Mouse (Mus musculus): Measurements from ENCODE around the gene Gm13275.
"Not testable (repeated sequence)": the region's sequence is repeated elsewhere in the genome, so short reads cannot be mapped to it uniquely, and the experiment has no call there.

Gm13275 gene

DNA sequence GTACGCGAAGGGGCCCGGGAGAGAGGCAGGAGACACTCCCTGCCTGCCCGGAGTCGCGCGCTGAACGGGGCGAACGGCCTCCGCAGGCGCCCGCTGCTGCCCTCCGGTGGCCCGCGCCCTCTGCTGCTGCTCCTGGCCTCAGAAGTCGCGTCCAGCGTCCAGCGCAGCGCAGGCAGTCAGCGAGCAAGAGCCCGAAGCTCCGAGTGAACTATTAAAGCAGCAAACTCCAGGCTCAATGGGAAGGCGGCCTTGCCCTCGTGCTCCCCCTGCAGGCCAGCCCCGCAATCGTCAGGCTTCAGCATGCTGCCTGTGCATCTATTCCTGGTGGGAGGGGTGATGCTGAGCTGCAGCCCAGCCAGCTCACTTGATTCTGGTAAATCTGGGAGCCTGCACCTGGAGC lies 2.8 kb downstream of the Gm13275 start, which contains the start of gene Gm13279:
TSS of gene Gm13279 (plus strand) at position 301 of the 400 bp plus-strand sequence.
- not testable (repeated sequence) for DNase-seq (ENCODE audit: low spot score)

DNA sequence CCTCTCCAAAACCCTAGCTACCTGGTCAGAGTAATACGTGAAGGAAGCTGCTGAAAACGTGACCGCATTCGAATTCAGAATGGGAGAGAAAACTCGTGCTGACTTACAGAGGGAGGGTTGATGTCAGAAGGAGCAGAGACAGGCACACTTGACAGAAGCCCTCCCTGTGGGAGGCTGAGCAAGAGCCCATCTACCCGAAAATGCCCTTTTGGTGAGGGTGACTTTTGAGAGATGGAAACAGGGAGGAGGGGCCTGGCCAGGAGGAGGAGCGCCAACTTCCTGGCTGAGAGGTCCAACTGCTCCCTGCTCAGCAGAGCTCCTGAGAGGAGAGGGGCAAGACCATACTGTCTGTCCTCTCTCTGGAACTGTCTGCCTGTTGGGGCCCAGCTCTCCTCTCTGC lies 5.1 kb downstream of the Gm13275 start, which contains the start of gene Gm13285:
TSS of gene Gm13285 (plus strand) at position 301 of the 400 bp plus-strand sequence.
- not testable (repeated sequence) for DNase-seq (ENCODE audit: low spot score)

DNA sequence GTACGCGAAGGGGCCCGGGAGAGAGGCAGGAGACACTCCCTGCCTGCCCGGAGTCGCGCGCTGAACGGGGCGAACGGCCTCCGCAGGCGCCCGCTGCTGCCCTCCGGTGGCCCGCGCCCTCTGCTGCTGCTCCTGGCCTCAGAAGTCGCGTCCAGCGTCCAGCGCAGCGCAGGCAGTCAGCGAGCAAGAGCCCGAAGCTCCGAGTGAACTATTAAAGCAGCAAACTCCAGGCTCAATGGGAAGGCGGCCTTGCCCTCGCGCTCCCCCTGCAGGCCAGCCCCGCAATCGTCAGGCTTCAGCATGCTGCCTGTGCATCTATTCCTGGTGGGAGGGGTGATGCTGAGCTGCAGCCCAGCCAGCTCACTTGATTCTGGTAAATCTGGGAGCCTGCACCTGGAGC lies 8.7 kb downstream of the Gm13275 start, which contains the start of gene Gm13287:
TSS of gene Gm13287 (plus strand) at position 301 of the 400 bp plus-strand sequence.
- not testable (repeated sequence) for DNase-seq (ENCODE audit: low spot score)

DNA sequence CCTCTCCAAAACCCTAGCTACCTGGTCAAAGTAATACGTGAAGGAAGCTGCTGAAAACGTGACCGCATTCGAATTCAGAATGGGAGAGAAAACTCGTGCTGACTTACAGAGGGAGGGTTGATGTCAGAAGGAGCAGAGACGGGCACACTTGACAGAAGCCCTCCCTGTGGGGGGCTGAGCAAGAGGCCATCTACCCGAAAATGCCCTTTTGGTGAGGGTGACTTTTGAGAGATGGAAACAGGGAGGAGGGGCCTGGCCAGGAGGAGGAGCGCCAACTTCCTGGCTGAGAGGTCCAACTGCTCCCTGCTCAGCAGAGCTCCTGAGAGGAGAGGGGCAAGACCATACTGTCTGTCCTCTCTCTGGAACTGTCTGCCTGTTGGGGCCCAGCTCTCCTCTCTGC lies 10.9 kb downstream of the Gm13275 start, which contains the start of gene Gm13288:
TSS of gene Gm13288 (plus strand) at position 301 of the 400 bp plus-strand sequence.
- not testable (repeated sequence) for DNase-seq (ENCODE audit: low spot score)

- not testable (repeated sequence) for DNase-seq (ENCODE audit: low spot score)
Observed at GRCm38 (mm10) chr4:88805761-88806160, 11.5 kb downstream of the Gm13275 start.

DNA sequence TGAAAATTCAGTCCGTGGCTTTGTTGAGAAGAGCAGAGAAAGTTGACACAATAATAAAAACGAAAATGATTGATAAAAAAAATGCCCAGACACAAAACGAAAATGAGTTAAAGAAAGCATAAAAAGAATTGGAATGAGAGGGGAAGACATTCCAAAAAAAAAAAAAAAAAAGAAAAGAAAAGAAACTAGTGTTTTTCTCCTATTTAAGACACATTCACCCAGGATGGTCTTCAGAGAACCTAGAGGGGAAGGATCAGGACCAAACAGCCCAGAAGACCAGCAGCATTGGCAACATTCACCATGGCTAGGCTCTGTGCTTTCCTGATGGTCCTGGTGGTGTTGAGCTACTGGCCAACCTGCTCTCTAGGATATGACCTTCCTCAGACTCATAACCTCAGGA lies 21.6 kb downstream of the Gm13275 start, which contains the start of gene Ifna7:
TSS of gene Ifna7 (plus strand) at position 301 of the 400 bp plus-strand sequence.
- DNase-seq (ENCODE audit: low spot score) = no peak

DNA sequence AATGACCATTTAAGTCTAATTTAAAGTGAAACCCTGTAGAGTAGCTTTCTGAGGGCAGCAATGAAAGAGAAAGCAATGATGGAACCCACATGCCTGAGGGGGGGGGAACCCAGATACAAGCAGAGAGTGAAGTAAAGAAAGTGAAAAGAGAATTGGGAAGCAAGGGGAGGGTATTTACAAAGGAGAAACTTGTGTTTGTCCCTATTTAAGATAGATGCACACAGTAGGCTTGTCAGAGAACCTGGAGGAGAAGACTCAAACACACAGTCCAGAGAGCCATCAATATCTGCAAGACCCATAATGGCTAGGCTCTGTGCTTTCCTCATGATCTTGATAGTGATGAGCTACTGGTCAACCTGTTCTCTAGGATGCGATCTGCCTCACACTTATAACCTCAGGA lies 25.4 kb downstream of the Gm13275 start, which contains the start of gene Ifna11:
TSS of gene Ifna11 (plus strand) at position 301 of the 400 bp plus-strand sequence.
- no peak for DNase-seq (ENCODE audit: low spot score)

- DNase-seq (ENCODE audit: low spot score) = no peak
Observed at GRCm38 (mm10) chr4:88822995-88823394, 28.7 kb downstream of the Gm13275 start.

DNA sequence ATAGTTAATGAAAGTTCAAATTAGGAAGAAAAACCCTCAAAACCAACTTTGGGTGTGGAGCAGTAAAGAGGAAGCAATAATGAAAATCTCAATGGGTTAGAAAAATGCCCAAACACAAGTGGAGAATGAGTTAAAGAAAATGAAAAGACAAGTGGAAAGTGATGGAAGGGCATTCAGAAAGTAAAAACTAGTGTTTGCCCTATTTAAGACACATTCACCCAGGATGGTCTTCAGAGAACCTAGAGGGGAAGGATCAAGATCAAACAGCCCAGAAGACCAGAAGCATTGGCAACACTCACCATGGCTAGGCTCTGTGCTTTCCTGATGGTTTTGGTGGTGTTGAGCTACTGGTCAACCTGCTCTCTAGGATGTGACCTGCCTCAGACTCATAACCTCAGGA lies 32.8 kb downstream of the Gm13275 start, which contains the start of gene Ifna6:
TSS of gene Ifna6 (plus strand) at position 301 of the 400 bp plus-strand sequence.
- DNase-seq (ENCODE audit: low spot score) = not testable (repeated sequence)

DNA sequence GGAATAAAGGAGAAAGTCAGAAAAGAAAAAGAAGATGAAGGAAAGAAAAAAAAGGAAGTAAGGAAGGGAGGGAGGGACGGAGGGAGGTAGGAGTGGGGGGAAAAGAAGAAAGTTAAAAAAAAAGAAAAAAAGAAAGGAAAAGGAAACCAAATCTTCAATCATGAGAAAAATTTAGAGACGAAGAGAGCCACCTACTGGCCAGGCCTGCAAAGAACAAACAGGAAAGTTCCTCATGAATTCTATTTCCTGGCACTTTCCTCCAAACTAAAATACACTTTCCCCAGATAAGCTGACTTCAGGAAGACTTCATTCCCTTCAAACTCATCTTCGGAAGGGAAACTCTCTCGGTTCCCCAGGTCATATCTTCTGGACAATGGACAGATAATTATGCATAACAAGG lies 36.2 kb downstream of the Gm13275 start:
- DNase-seq (ENCODE audit: low spot score) = no peak

DNA sequence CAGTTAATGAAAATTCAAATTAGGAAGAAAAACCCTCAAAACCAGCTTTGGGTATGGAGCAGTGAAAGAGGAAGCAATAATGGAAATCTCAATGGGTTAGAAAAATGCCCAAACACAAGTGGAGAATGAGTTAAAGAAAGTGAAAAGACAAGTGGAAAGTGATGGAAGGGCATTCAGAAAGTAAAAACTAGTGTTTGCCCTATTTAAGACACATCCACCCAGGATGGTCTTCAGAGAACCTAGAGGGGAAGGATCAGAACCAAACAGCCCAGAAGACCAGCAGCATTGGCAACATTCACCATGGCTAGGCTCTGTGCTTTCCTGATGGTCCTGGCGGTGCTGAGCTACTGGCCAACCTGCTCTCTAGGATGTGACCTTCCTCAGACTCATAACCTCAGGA lies 40.9 kb downstream of the Gm13275 start, which contains the start of gene Ifna5:
TSS of gene Ifna5 (plus strand) at position 301 of the 400 bp plus-strand sequence.
- not testable (repeated sequence) for DNase-seq (ENCODE audit: low spot score)

DNA sequence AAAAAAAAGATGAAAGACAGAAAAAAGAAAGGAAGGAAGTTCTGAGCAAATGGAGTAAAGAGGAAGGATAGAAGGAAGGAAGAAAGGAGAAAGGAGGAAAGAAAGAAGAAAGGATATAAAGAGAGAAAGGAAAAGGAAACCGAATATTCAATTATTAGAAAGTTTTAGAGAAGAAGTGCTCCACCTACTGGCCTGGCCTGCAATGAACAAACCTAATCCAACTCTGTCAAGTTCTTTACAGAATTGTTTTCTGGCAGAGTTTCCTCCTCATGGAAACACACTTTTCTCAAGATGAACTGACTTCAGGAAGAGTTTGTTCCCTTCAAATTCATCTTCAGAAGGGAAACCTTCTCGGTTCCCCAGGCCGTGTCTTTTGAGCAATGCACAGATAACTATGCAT lies 44.5 kb downstream of the Gm13275 start:
- no peak for DNase-seq (ENCODE audit: low spot score)

GRCm38 (mm10) chr4:88840058-88840457 lies 45.8 kb downstream of the Gm13275 start:
- DNase-seq (ENCODE audit: low spot score) = no peak

DNA sequence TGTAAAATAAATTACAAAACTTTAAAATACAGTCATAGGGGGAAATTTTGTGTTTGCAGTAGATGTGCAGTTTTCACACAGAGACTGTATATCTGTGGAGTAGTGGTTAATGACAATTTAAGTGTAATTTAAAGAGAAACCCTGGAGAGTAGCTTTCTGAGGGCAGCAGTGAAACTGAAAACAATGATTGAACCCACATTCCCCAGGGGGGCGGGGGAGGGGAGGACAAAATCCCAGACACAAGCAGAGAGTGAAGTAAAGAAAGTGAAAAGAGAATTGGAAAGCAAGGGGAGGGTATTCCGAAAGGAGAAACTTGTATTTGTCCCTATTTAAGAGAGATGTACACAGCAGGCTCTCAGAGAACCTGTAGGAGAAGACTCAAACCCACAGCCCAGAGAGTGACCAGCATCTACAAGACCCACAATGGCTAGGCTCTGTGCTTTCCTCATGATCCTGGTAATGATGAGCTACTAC lies 47.2 kb downstream of the Gm13275 start, which contains the start of gene Ifna4:
TSS of gene Ifna4 (plus strand) at position 424 of the 474 bp plus-strand sequence.
- no peak for DNase-seq (ENCODE audit: low spot score)

All from yolk sac, embryonic 10.5 days (tissue).